Mouse (Mus musculus): ENCODE results near the gene S100a2. TPM values are rescaled to one million over a fixed set of nuclear protein-coding genes. Genes with fewer than 3 reads are reported as not detected.

S100a2 gene
- not detected in 2 replicates for total RNA-seq (2014; rRNA removed)
- polyA plus RNA-seq (2012; rRNA removed) = not detected in 2 replicates

GRCm38 (mm10) chr3:90589947-90590346 lies at the start of gene S100a2:
S100a2 (plus strand) TSS chr3:90590247.
- DNase-seq (ENCODE audit: extremely low read depth, low read depth, low spot score) = no peak
- Histone ChIP-seq H3K27ac (replicated peaks; ENCODE audit: insufficient read depth, low read depth, low read length) (no peak within 1 kb of the TSS), H3K4me3 (ENCODE audit: insufficient read depth, low read depth, low read length) (no peak within 1 kb of the TSS), H3K9ac (ENCODE audit: low read depth, low read length) (no peak within 1 kb of the TSS), H3K79me2 (ENCODE audit: control insufficient read depth, insufficient read depth, low read length) (no peaks in the 10 kb centered on the region), H3K4me1 (ENCODE audit: control insufficient read depth, insufficient read depth, low read length) (no peaks in the 10 kb centered on the region), H3K27me3 (ENCODE audit: control insufficient read depth, insufficient read depth, low read length) (no peaks in the 10 kb centered on the region), H3K36me3 (ENCODE audit: control insufficient read depth, insufficient read depth, low read length) (no peaks in the 10 kb centered on the region)
- 89% methylated on average over 8 of the region's 8 CpGs for WGBS
- no peak for TF ChIP-seq CTCF (IDR thresholded peaks at IDR 0.05; ENCODE audit: low read depth, low read length)
- TF ChIP-seq POLR2A (IDR thresholded peaks at IDR 0.05; ENCODE audit: extremely low read depth, insufficient read depth, low read length) = no peak

GRCm38 (mm10) chr3:90540904-90541303 lies 49.1 kb upstream of the S100a2 start:
- no peak for TF ChIP-seq POLR2A (IDR thresholded peaks at IDR 0.05; ENCODE audit: extremely low read depth, insufficient read depth, low read length)
- TF ChIP-seq CTCF (IDR thresholded peaks at IDR 0.05; ENCODE audit: low read depth, low read length) = no peak
- DNase-seq (ENCODE audit: extremely low read depth, low read depth, low spot score) = no peak
- Histone ChIP-seq H3K4me1 (ENCODE audit: control insufficient read depth, insufficient read depth, low read length) (peaks cover 7% of the 10 kb centered on the region), H3K36me3 (ENCODE audit: control insufficient read depth, insufficient read depth, low read length) (peaks cover 1% of the 10 kb centered on the region), H3K4me3 (ENCODE audit: insufficient read depth, low read depth, low read length) (peak overlapping the region; percentile 53), H3K27ac (replicated peaks; ENCODE audit: insufficient read depth, low read depth, low read length) (peak overlapping the region; percentile 64), H3K27me3 (ENCODE audit: control insufficient read depth, insufficient read depth, low read length) (no peaks in the 10 kb centered on the region), H3K9ac (ENCODE audit: low read depth, low read length) (peak overlapping the region; percentile 55), H3K79me2 (ENCODE audit: control insufficient read depth, insufficient read depth, low read length) (peaks cover 5% of the 10 kb centered on the region; the same call in 1 of the 2 replicates)
- 80% methylated on average over 4 of the region's 4 CpGs for WGBS

- Histone ChIP-seq H3K9ac (ENCODE audit: low read depth, low read length) (no peak overlapping the region), H3K36me3 (ENCODE audit: control insufficient read depth, insufficient read depth, low read length) (no peaks in the 10 kb centered on the region), H3K4me1 (ENCODE audit: control insufficient read depth, insufficient read depth, low read length) (no peaks in the 10 kb centered on the region), H3K4me3 (ENCODE audit: insufficient read depth, low read depth, low read length) (no peak overlapping the region), H3K79me2 (ENCODE audit: control insufficient read depth, insufficient read depth, low read length) (no peaks in the 10 kb centered on the region), H3K27me3 (ENCODE audit: control insufficient read depth, insufficient read depth, low read length) (no peaks in the 10 kb centered on the region), H3K27ac (replicated peaks; ENCODE audit: insufficient read depth, low read depth, low read length) (no peak overlapping the region)
- 79% methylated on average over 5 of the region's 5 CpGs for WGBS
- TF ChIP-seq POLR2A (IDR thresholded peaks at IDR 0.05; ENCODE audit: extremely low read depth, insufficient read depth, low read length) (no peak), CTCF (IDR thresholded peaks at IDR 0.05; ENCODE audit: low read depth, low read length) (no peak)
- no peak for DNase-seq (ENCODE audit: extremely low read depth, low read depth, low spot score)
Observed at GRCm38 (mm10) chr3:90549676-90550420, 40.2 kb upstream of the S100a2 start.

GRCm38 (mm10) chr3:90550421-90550790 lies 39.6 kb upstream of the S100a2 start:
- no peak for TF ChIP-seq POLR2A (IDR thresholded peaks at IDR 0.05; ENCODE audit: extremely low read depth, insufficient read depth, low read length)
- no peak for TF ChIP-seq CTCF (IDR thresholded peaks at IDR 0.05; ENCODE audit: low read depth, low read length)
- Histone ChIP-seq H3K9ac (ENCODE audit: low read depth, low read length) (no peak overlapping the region), H3K79me2 (ENCODE audit: control insufficient read depth, insufficient read depth, low read length) (no peaks in the 10 kb centered on the region), H3K27me3 (ENCODE audit: control insufficient read depth, insufficient read depth, low read length) (no peaks in the 10 kb centered on the region), H3K36me3 (ENCODE audit: control insufficient read depth, insufficient read depth, low read length) (no peaks in the 10 kb centered on the region), H3K4me3 (ENCODE audit: insufficient read depth, low read depth, low read length) (no peak overlapping the region), H3K4me1 (ENCODE audit: control insufficient read depth, insufficient read depth, low read length) (no peaks in the 10 kb centered on the region), H3K27ac (replicated peaks; ENCODE audit: insufficient read depth, low read depth, low read length) (no peak overlapping the region)
- DNase-seq (ENCODE audit: extremely low read depth, low read depth, low spot score) = no peak
- 97% methylated on average over 2 of the region's 2 CpGs for WGBS

GRCm38 (mm10) chr3:90552231-90552630 lies 37.8 kb upstream of the S100a2 start:
- H3K4me3 ChIP-seq (ENCODE audit: insufficient read depth, low read depth, low read length) = no peak overlapping the region
- no peak for TF ChIP-seq CTCF (IDR thresholded peaks at IDR 0.05; ENCODE audit: low read depth, low read length)
- no peak for TF ChIP-seq POLR2A (IDR thresholded peaks at IDR 0.05; ENCODE audit: extremely low read depth, insufficient read depth, low read length)
- no peak overlapping the region for H3K27ac ChIP-seq (replicated peaks; ENCODE audit: insufficient read depth, low read depth, low read length)
- H3K9ac ChIP-seq (ENCODE audit: low read depth, low read length) = no peak overlapping the region
- no peaks in the 10 kb centered on the region for H3K27me3 ChIP-seq (ENCODE audit: control insufficient read depth, insufficient read depth, low read length)
- no peak for DNase-seq (ENCODE audit: extremely low read depth, low read depth, low spot score)
- H3K4me1 ChIP-seq (ENCODE audit: control insufficient read depth, insufficient read depth, low read length) = no peaks in the 10 kb centered on the region
- H3K79me2 ChIP-seq (ENCODE audit: control insufficient read depth, insufficient read depth, low read length) = no peaks in the 10 kb centered on the region
- WGBS = 81% methylated on average over 2 of the region's 2 CpGs
- H3K36me3 ChIP-seq (ENCODE audit: control insufficient read depth, insufficient read depth, low read length) = no peaks in the 10 kb centered on the region

GRCm38 (mm10) chr3:90555954-90556353 lies 34.1 kb upstream of the S100a2 start:
- Histone ChIP-seq H3K79me2 (ENCODE audit: control insufficient read depth, insufficient read depth, low read length) (no peaks in the 10 kb centered on the region), H3K27me3 (ENCODE audit: control insufficient read depth, insufficient read depth, low read length) (no peaks in the 10 kb centered on the region), H3K9ac (ENCODE audit: low read depth, low read length) (no peak overlapping the region), H3K4me1 (ENCODE audit: control insufficient read depth, insufficient read depth, low read length) (no peaks in the 10 kb centered on the region), H3K36me3 (ENCODE audit: control insufficient read depth, insufficient read depth, low read length) (no peaks in the 10 kb centered on the region), H3K4me3 (ENCODE audit: insufficient read depth, low read depth, low read length) (no peak overlapping the region), H3K27ac (replicated peaks; ENCODE audit: insufficient read depth, low read depth, low read length) (no peak overlapping the region)
- TF ChIP-seq POLR2A (IDR thresholded peaks at IDR 0.05; ENCODE audit: extremely low read depth, insufficient read depth, low read length) = no peak
- no peak for TF ChIP-seq CTCF (IDR thresholded peaks at IDR 0.05; ENCODE audit: low read depth, low read length)
- WGBS = 80% methylated on average over 5 of the region's 5 CpGs
- DNase-seq (ENCODE audit: extremely low read depth, low read depth, low spot score) = no peak

Measured in liver, adult 2 months (tissue).